Mouse (Mus musculus): ENCODE results near the gene Hspb1.

Gene Hspb1

DNA sequence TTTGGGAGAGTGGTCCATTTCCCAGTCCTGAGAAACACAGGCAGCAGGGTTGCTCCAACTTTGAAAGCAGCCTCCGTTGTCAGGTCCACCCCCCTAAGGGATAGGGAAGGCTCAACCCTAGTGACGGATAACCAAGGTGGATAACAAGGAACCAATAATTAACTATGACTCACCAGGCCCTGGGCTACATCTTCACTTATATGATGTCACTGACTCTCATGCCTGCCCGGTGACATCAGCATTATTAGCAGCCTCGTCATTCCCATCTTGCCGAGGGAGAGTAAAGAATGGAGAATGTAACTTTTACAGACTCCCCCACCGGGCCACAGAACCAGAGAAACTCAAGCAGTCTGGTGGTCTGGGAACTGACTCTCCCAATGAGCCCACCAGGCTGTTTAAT lies 3.1 kb upstream of the Hspb1 start:
- DNase-seq (ENCODE audit: low read depth, low spot score), result no peak

DNA sequence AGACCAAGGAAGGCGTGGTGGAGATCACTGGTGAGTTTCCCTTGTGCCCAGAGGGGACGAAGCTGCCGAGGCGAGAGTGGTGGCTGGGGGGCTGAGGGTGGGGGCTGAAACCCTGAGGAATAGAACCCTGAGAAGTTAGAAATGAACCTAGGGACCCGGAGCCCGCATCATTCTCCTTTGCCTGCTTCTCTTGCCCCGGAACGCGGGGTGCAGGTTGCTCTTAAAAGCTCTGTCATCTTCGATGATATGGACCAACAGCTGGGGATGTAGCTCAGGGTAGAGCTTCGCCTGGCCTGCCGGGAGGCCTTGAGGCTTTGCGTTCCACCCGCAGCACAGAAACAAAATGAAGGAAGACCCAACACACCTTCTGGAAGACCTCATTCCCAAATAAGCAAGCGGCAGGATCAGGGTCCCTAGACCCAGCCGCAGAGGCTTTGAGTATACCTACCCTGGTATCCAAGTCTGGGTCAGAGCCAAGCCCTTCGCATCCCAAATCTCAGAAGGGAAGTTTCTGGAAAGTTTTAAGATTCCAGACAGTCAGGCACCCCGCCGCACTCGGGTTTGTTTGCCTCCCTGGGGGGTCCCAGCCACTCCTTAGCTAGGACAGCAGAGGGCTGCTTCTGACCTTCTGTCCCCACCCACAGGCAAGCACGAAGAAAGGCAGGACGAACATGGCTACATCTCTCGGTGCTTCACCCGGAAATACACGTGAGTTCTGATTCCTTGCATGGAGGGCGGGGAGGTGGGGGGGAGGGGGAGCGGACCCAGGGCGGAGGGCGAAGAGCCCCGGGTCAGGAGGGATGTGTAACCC lies 891 bp downstream of the Hspb1 start:
- DNase-seq (ENCODE audit: low read depth, low spot score), result peak; percentile 96

DNA sequence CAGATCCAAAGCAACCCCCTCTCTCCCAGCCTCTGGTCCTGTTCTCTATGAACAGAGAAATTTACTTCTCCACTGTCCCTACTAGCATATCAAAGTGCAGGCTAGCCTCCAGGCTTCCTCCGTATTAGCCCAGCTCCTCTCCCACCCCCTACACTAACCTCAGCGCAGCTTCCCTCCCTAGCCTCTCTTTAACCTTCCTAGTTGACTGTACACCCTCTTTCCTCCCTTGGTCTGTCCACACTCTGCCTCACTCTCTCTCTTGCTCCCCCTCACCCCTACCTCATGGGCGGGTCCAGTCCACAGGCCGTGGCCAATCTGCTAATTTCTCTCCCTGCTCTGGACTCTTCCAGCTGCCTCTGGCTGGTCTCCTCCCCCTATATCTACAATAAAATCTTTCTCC lies 2.6 kb downstream of the Hspb1 start:
- peak; percentile 53 for DNase-seq (ENCODE audit: low read depth, low spot score)

- peak; percentile 54 for DNase-seq (ENCODE audit: low read depth, low spot score)
Observed at GRCm38 (mm10) chr5:135890920-135891319, 3.2 kb downstream of the Hspb1 start.

DNA sequence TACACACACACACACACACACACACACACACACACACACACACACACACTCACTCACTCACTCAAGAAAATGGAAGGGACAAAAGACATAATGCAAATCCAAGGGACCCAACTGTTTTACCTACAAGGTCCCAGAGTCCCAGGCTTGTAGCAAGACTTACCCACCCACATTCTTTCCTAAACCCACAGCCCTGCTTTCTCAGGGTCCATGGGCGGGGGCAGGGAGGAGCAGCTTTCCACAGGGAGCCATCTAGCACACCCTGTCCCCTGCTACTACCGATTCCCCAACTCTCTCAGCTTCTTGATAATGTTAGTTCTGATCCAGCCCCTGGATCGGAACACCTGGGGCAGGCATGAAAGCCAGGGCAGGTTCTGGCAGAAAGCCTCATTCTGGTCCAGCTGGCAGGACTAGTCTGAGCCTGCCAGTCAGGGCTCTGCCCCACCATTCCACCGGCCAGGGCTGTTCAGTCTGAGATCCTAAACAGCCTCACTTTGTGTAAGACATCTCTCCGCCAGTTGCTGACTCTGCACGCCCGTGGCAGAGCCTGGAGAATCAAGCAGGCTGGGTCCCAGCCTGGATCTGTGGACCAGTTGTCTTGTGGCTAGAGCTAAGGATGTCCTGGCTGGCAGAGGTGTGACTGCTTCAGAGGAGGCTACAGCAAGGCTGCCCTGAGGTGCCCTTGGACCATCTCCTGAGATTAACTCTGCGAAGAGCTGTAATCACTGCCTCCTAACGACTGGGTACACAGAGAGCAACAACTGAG lies 5.1 kb downstream of the Hspb1 start:
- peak; percentile 62 for DNase-seq (ENCODE audit: low read depth, low spot score)

GRCm38 (mm10) chr5:135894958-135895357 lies 7.2 kb downstream of the Hspb1 start:
- peak; percentile 63 for DNase-seq (ENCODE audit: low read depth, low spot score)

DNA sequence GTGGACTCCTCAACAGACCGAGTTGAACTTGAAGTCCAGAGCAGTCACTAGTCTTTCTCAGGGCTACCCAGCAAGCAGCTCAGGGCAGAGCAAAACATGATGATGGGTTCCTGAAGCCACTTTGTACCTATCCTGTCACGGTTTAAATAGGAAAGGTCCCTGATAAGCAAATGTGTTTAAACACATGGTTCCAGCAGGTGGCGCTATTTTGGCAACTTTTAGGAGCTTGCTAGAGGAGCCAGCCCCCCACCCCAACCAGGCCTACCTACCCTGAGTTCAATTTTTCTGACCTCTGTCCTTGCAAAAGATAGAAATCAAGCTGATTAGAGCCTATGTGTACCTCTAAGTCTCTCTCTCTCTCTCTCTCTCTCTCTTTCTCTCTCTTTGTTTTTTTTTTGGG lies 10.3 kb downstream of the Hspb1 start:
- peak; percentile 93 for DNase-seq (ENCODE audit: low read depth, low spot score)

- DNase-seq (ENCODE audit: low read depth, low spot score), result no peak
Observed at GRCm38 (mm10) chr5:135898995-135899394, 11.3 kb downstream of the Hspb1 start.

- DNase-seq (ENCODE audit: low read depth, low spot score), result peak; percentile 52
Observed at GRCm38 (mm10) chr5:135899833-135900232, 12.1 kb downstream of the Hspb1 start.

DNA sequence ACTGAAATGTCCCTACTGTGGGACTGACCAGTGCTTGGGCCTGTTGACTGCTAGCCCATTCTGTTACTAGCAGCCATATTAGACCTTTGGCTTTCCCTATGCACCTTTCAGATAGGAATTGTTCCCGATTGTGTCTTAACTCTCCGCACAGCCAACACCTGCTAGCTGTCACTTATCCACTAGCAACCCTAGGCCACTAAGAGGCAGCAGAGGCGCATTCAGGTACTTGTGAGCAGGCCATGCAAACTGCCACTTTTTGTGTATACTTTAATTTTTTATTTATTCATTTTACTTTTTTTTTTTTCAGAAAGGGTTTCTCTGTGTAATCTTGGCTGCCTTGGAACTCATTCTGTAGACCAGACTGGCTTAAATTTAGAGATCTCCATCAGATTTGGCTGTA lies 13.0 kb downstream of the Hspb1 start:
- no peak for DNase-seq (ENCODE audit: low read depth, low spot score)

DNA sequence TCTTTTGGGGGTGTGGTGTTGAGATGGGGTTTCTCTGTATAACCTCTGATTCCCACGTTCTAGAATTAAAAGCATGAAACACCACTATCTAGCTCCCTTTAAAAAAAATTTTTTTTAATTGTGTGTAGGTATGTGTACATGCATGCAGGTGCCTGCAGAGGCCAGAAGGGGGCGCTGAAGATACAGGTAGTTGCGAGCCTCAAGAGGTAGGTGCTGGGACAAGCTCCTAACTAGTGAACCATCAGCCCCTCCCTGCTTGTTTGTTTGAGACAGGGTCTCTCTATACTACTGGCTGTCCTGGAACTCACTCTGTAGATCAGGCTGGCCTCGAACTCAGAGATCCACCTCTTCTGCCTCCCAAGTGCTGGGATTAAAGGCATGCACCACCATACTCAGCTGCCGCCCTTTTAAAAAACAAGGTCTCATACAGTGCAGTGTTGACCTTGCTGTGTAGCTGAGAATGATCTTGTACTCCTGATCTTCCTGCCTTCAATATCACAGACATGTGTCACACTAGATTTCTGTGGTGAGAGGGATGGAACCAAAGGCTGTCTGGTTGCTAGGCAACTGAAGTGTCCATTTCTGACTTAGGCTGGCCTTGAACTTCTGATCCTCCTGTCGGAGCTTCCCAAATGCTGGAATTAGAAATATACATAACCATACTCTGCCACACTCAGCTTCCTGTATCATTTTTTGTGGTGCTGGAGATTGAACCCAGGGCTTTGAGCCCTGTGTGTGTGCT lies 13.8 kb downstream of the Hspb1 start:
- peak; percentile 92 for DNase-seq (ENCODE audit: low read depth, low spot score)

DNA sequence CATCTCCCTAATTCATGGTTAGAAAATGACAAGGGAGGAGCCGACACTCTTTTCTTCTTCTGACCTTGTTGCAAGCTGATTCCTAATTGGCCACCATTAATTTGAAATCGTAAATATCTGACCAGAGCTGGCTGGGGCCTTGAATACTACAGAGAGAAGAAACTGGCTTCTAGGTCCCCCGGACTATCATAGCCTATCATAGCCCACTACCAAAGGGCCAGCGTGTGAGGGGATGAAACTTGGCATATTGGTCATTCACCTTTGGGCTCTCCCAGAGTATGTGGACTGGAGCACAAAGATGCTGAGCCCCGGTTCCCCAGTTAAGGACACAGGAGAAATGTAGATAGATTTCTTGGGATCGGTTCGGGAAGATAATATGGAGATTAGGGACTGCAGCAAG lies 15.3 kb downstream of the Hspb1 start:
- no peak for DNase-seq (ENCODE audit: low read depth, low spot score)

- peak; percentile 97 for DNase-seq (ENCODE audit: low read depth, low spot score)
Observed at GRCm38 (mm10) chr5:135903551-135904151, 15.9 kb downstream of the Hspb1 start.

- DNase-seq (ENCODE audit: low read depth, low spot score), result no peak
Observed at GRCm38 (mm10) chr5:135904259-135904658, 16.5 kb downstream of the Hspb1 start.

DNA sequence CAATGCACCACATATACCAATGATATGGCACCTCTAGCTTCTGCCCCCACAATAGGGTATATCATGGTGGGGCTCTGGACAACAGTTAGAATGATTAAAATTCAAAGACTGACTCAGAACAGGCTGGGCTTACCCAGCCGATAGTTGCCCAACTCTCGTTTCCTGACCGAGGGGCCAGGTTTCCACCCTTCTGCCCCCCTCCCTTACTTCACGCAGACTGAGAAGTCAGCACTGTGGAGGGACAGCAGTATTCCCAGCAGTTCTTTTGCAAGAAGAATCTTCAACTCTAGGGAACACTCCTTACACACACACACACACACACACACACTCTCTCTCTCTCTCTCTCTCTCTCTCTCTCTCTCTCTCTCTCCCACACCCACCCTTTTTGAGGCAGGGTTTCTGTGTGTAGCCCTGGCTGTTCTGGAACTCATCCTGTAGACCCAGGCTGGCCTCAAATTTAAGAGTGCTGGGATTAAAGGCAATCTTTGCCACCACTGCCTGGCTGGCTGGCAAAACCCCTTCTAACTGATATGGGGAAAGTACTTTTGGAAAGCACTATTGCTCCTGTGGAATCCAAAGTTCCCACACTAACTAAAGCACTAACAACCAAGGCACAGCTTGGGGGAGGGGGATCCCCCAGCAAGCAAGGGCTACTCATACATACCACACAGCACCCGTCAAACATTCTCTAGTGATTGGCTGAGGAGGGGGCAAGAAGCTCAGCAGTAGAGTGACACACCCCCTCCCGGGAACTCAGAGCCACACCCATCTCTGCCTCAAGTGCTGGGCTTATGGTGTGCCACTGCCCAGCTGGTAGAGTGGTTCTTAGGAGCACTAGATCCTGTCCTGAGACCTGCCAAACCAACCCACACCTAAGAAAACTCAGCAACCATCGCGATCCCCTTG lies 17.9 kb downstream of the Hspb1 start:
- DNase-seq (ENCODE audit: low read depth, low spot score), result no peak

DNA sequence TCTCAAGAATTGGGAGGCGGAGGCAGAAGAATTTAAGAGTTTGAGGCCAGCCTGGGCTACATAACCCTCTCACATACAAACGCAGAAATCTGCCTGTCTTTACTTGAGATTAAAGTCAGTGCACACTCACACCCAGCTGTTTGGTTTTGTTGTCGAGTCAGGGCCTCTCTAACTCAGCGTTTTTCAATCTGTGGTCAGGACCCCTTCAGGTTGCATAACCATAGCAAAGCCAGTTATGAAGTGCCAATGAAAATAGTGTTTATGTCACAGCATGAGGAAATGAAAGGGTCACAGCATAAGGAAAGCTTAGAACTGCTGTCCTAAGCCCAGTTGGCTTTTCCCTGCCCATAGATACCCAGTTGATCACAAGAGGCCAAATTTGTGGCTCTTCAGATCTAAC lies 19.1 kb downstream of the Hspb1 start:
- DNase-seq (ENCODE audit: low read depth, low spot score), result no peak

GRCm38 (mm10) chr5:135907256-135907655 lies 19.5 kb downstream of the Hspb1 start:
- no peak for DNase-seq (ENCODE audit: low read depth, low spot score)

DNA sequence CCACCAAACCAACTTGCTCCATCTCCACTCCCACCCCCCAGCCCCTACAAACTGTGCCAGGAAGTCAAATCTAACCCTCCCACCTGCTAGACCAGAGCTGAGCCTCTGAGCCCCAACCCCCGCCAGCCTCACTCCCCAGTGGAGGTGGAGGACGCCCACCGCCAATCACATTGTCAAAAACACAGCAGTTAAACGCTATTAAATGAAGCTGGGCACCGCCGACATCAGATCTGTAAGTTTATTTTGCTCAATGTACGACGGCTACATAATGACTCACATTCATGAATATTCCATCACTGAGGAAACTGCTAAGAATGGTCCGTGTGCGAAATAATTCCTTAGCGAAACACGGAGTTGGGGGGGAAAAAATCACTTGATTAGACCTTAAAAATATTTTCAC lies 20.5 kb downstream of the Hspb1 start:
- no peak for DNase-seq (ENCODE audit: low read depth, low spot score)

DNA sequence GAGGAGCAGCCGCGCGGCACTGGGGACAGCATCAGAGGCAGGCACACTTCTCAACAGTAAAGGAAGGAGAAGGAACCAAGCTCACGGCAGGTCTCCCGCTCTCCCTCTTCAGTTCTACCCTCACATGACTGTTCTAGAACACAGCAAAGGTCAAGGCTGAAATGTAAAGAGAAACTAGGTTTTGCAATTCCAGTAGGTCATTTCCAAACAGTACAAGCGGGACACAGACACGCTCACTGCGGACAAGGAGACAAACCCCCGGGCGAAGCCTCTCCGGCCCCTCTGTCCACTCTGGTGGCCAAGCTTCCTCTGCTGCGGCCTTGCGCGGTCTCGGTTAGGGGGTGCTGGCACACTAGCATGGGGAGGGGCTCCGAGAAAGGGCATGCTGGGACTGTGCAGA lies 21.3 kb downstream of the Hspb1 start:
- no peak for DNase-seq (ENCODE audit: low read depth, low spot score)

GRCm38 (mm10) chr5:135909646-135910045 lies 21.9 kb downstream of the Hspb1 start:
- DNase-seq (ENCODE audit: low read depth, low spot score), result peak; percentile 53

DNA sequence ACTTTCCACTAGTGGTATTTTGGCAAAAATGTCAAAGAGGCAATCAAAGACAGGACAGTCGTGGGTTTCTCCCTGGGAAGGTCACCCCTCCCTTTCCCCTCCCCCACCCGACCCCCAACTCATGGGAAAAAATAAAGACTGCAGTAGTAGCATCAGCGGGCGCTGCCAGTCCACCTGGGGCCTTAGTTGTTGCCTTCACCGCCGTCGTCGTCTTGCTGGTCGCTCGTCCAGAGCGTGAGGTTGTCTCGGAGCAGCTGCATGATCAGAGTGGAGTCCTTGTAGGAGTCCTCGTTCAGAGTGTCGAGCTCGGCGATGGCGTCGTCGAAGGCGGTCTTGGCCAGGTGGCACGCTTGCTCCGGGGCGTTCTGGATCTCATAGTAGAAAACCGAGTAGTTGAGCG lies 23.1 kb downstream of the Hspb1 start:
- no peak for DNase-seq (ENCODE audit: low read depth, low spot score)

Data from ZHBTc4 (cell line).